Mouse (Mus musculus): ENCODE measurements around the gene Gli2. TPM values are rescaled to one million over a fixed set of nuclear protein-coding genes. Genes with fewer than 3 reads are reported as not detected.

Gene Gli2
- polyA plus RNA-seq, 1 experiment from 2014 or later = 1.9 TPM

DNA sequence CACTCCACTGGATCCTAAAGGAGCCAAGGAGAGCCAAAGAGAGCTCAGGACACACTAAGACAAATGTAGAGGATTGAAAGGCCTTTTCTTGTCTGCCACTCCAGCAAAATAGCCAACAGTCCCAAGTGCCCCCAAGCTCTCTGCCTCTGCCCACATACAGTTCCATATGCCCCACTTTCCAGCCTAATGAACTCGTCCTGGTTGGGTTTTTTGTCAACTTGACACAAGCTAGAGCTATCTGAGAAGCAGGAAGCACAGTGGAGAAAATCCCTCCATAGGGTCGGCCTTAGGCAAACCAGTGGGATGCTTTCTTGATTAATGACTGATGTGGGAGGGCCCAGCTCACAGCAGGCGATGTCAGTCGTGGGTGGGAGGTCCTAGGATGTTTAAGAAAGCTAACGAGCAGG, 70.6 kb downstream of the Gli2 start:
- H3K4me2 ChIP-seq = peak overlapping the region; percentile 15; the same call in 1 of the 2 replicates
- no peak overlapping the region for H3K4me3 ChIP-seq
- H3K27ac ChIP-seq (replicated peaks) = peak overlapping the region; percentile 67
- H3K36me3 ChIP-seq = no peaks in the 10 kb centered on the region
- 2% methylated on average over 5 of the region's 5 CpGs for WGBS
- 0 out of 2 replicates have a peak overlapping the region, but pooled peaks have one; percentile 4 for H3K9ac ChIP-seq
- peaks cover 60% of the 10 kb centered on the region for H3K4me1 ChIP-seq (replicated peaks)
- ATAC-seq (ENCODE audit: low read depth) = peak; percentile 34
- H3K27me3 ChIP-seq = peaks cover 8% of the 10 kb centered on the region; the same call in 1 of the 2 replicates
- H3K9me3 ChIP-seq = no peaks in the 10 kb centered on the region

- H3K4me1 ChIP-seq (replicated peaks) = peaks cover 55% of the 10 kb centered on the region
- peaks cover 8% of the 10 kb centered on the region; the same call in 1 of the 2 replicates for H3K27me3 ChIP-seq
- H3K4me2 ChIP-seq = peak overlapping the region; percentile 15
- H3K36me3 ChIP-seq = no peaks in the 10 kb centered on the region
- H3K9me3 ChIP-seq = no peaks in the 10 kb centered on the region
- no peak overlapping the region for H3K4me3 ChIP-seq
- peak; percentile 84 for ATAC-seq (ENCODE audit: low read depth)
- H3K27ac ChIP-seq (replicated peaks) = peak overlapping the region; percentile 67
- peak overlapping the region; percentile 9; the same call in 1 of the 2 replicates for H3K9ac ChIP-seq
- WGBS = 21% methylated on average over 16 of the region's 16 CpGs
Observed at GRCm38 (mm10) chr1:118981943-118982804, 71.2 kb downstream of the Gli2 start.

GRCm38 (mm10) chr1:118980636-118981035, 72.8 kb downstream of the Gli2 start:
- no peak overlapping the region for H3K4me2 ChIP-seq
- no peaks in the 10 kb centered on the region for H3K9me3 ChIP-seq
- peaks cover 62% of the 10 kb centered on the region for H3K4me1 ChIP-seq (replicated peaks)
- no peak overlapping the region for H3K4me3 ChIP-seq
- peaks cover 7% of the 10 kb centered on the region; the same call in 1 of the 2 replicates for H3K27me3 ChIP-seq
- WGBS = 40% methylated on average over 7 of the region's 7 CpGs
- H3K36me3 ChIP-seq = no peaks in the 10 kb centered on the region
- no peak overlapping the region for H3K27ac ChIP-seq (replicated peaks)
- no peak for ATAC-seq (ENCODE audit: low read depth)
- H3K9ac ChIP-seq = no peak overlapping the region

GRCm38 (mm10) chr1:118976596-118976995, 76.8 kb downstream of the Gli2 start:
- H3K4me2 ChIP-seq = no peak overlapping the region
- no peaks in the 10 kb centered on the region for H3K9me3 ChIP-seq
- ATAC-seq (ENCODE audit: low read depth) = no peak
- H3K4me1 ChIP-seq (replicated peaks) = peaks cover 33% of the 10 kb centered on the region
- no peak overlapping the region for H3K4me3 ChIP-seq
- H3K27ac ChIP-seq (replicated peaks) = no peak overlapping the region
- 54% methylated on average over 9 of the region's 9 CpGs for WGBS
- H3K36me3 ChIP-seq = no peaks in the 10 kb centered on the region; the same call in 1 of the 2 replicates
- no peaks in the 10 kb centered on the region; the same call in 1 of the 2 replicates for H3K27me3 ChIP-seq
- H3K9ac ChIP-seq = no peak overlapping the region

DNA sequence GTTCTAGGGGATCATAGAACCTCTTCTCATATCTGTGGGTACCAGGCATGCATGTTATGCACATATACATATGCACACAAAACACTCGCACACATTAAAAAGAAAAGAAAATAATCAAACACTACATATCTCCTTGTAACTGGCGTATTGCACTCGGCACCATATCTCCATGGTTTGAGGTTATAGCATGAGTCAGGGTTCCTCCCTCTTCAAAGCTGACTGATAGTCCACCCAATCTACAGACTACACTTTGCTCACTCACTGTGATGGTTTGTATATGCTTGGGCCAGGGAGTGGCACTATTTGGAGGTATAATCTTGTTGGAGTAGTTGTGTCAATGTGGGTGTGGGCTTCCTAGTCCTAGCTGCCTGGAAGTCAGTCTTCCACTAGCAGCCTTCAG, 78.0 kb downstream of the Gli2 start:
- no peaks in the 10 kb centered on the region; the same call in 1 of the 2 replicates for H3K27me3 ChIP-seq
- H3K4me3 ChIP-seq = no peak overlapping the region
- no peaks in the 10 kb centered on the region for H3K9me3 ChIP-seq
- 97% methylated on average over 3 of the region's 3 CpGs for WGBS
- H3K36me3 ChIP-seq = no peaks in the 10 kb centered on the region; the same call in 1 of the 2 replicates
- H3K9ac ChIP-seq = no peak overlapping the region
- H3K27ac ChIP-seq (replicated peaks) = no peak overlapping the region
- peaks cover 21% of the 10 kb centered on the region for H3K4me1 ChIP-seq (replicated peaks)
- ATAC-seq (ENCODE audit: low read depth) = no peak
- H3K4me2 ChIP-seq = no peak overlapping the region

GRCm38 (mm10) chr1:118970068-118970467, 83.4 kb downstream of the Gli2 start:
- Histone ChIP-seq H3K9ac (no peak overlapping the region), H3K27ac (replicated peaks) (no peak overlapping the region), H3K4me2 (no peak overlapping the region), H3K4me3 (no peak overlapping the region), H3K4me1 (replicated peaks) (peaks cover 6% of the 10 kb centered on the region; the same call in 1 of the 2 replicates), H3K9me3 (no peaks in the 10 kb centered on the region), H3K27me3 (no peaks in the 10 kb centered on the region), H3K36me3 (no peaks in the 10 kb centered on the region; the same call in 1 of the 2 replicates)
- no peak for ATAC-seq (ENCODE audit: low read depth)
- WGBS = 100% methylated on average over 3 of the region's 3 CpGs

GRCm38 (mm10) chr1:118969409-118969808, 84.0 kb downstream of the Gli2 start:
- Histone ChIP-seq H3K27ac (replicated peaks) (no peak overlapping the region), H3K36me3 (no peaks in the 10 kb centered on the region; the same call in 1 of the 2 replicates), H3K9me3 (no peaks in the 10 kb centered on the region), H3K9ac (no peak overlapping the region), H3K4me3 (no peak overlapping the region), H3K4me2 (no peak overlapping the region), H3K4me1 (replicated peaks) (peaks cover 6% of the 10 kb centered on the region; the same call in 1 of the 2 replicates), H3K27me3 (no peaks in the 10 kb centered on the region)
- WGBS = 74% methylated on average over 11 of the region's 11 CpGs
- ATAC-seq (ENCODE audit: low read depth) = no peak

GRCm38 (mm10) chr1:118968661-118969179, 84.7 kb downstream of the Gli2 start:
- Histone ChIP-seq H3K4me2 (no peak overlapping the region), H3K4me1 (replicated peaks) (peaks cover 3% of the 10 kb centered on the region; the same call in 1 of the 2 replicates), H3K27me3 (no peaks in the 10 kb centered on the region), H3K4me3 (no peak overlapping the region), H3K9ac (no peak overlapping the region), H3K9me3 (no peaks in the 10 kb centered on the region), H3K36me3 (no peaks in the 10 kb centered on the region; the same call in 1 of the 2 replicates), H3K27ac (replicated peaks) (no peak overlapping the region)
- ATAC-seq (ENCODE audit: low read depth) = no peak
- WGBS = 76% methylated on average over 5 of the region's 5 CpGs

- Histone ChIP-seq H3K4me3 (no peak overlapping the region), H3K36me3 (no peaks in the 10 kb centered on the region; the same call in 1 of the 2 replicates), H3K27ac (replicated peaks) (no peak overlapping the region), H3K4me2 (no peak overlapping the region), H3K4me1 (replicated peaks) (no peaks in the 10 kb centered on the region), H3K9ac (no peak overlapping the region), H3K9me3 (no peaks in the 10 kb centered on the region), H3K27me3 (no peaks in the 10 kb centered on the region)
- WGBS = 91% methylated on average over 3 of the region's 3 CpGs
- ATAC-seq (ENCODE audit: low read depth) = no peak
Observed at GRCm38 (mm10) chr1:118967976-118968375, 85.4 kb downstream of the Gli2 start.

GRCm38 (mm10) chr1:118967281-118967680, 86.1 kb downstream of the Gli2 start:
- no peak overlapping the region for H3K9ac ChIP-seq
- no peaks in the 10 kb centered on the region for H3K4me1 ChIP-seq (replicated peaks)
- H3K4me2 ChIP-seq = no peak overlapping the region
- WGBS = 81% methylated on average over 3 of the region's 3 CpGs
- H3K9me3 ChIP-seq = no peaks in the 10 kb centered on the region
- H3K4me3 ChIP-seq = no peak overlapping the region
- H3K27ac ChIP-seq (replicated peaks) = no peak overlapping the region
- H3K36me3 ChIP-seq = no peaks in the 10 kb centered on the region
- no peak for ATAC-seq (ENCODE audit: low read depth)
- H3K27me3 ChIP-seq = no peaks in the 10 kb centered on the region

- Histone ChIP-seq H3K36me3 (no peaks in the 10 kb centered on the region), H3K4me3 (no peak overlapping the region), H3K27ac (replicated peaks) (no peak overlapping the region), H3K9ac (no peak overlapping the region), H3K4me2 (no peak overlapping the region), H3K9me3 (no peaks in the 10 kb centered on the region), H3K4me1 (replicated peaks) (peaks cover 29% of the 10 kb centered on the region), H3K27me3 (no peaks in the 10 kb centered on the region)
- no peak for ATAC-seq (ENCODE audit: low read depth)
- WGBS = 89% methylated on average over 7 of the region's 7 CpGs
Observed at GRCm38 (mm10) chr1:118958644-118959043, 94.8 kb downstream of the Gli2 start.

GRCm38 (mm10) chr1:118955791-118956190, 97.6 kb downstream of the Gli2 start:
- WGBS = 92% methylated on average over 11 of the region's 11 CpGs
- Histone ChIP-seq H3K4me1 (replicated peaks) (peaks cover 32% of the 10 kb centered on the region), H3K4me2 (no peak overlapping the region), H3K4me3 (no peak overlapping the region), H3K9me3 (no peaks in the 10 kb centered on the region), H3K36me3 (no peaks in the 10 kb centered on the region), H3K9ac (no peak overlapping the region), H3K27me3 (no peaks in the 10 kb centered on the region), H3K27ac (replicated peaks) (no peak overlapping the region)
- no peak for ATAC-seq (ENCODE audit: low read depth)
